Mouse (Mus musculus): ENCODE results near the gene Smim20.

GRCm38 (mm10) chr5:53277716-53278263, 10.9 kb downstream of the Smim20 start:
- TF ChIP-seq CTCF (IDR thresholded peaks at IDR 0.05; ENCODE audit: low read depth, low read length) (no peak), POLR2A (IDR thresholded peaks at IDR 0.05; ENCODE audit: extremely low read depth, insufficient read depth, low read length) (no peak)

All from liver, adult 2 months (tissue).